Mouse (Mus musculus) bone marrow, adult 2 months (tissue): ENCODE results near the gene Plxna2.

ENCODE experiments used
- CTCF ChIP-seq: fragments of 200-500 bp; IDR thresholded peaks from 2 replicates; pipeline ENCODE4 v1.5.1; 2011; ENCODE audit warnings: low read length, control low read depth; ENCODE audit not compliant: control insufficient read depth, insufficient read depth
- POLR2A ChIP-seq: fragments of 200-500 bp; IDR thresholded peaks from 2 replicates; pipeline ENCODE4 v1.6.1; 2011; ENCODE audit warnings: low read depth, mild to moderate bottlenecking, control low read depth, low read length, borderline replicate concordance; ENCODE audit not compliant: control insufficient read depth

DNA sequence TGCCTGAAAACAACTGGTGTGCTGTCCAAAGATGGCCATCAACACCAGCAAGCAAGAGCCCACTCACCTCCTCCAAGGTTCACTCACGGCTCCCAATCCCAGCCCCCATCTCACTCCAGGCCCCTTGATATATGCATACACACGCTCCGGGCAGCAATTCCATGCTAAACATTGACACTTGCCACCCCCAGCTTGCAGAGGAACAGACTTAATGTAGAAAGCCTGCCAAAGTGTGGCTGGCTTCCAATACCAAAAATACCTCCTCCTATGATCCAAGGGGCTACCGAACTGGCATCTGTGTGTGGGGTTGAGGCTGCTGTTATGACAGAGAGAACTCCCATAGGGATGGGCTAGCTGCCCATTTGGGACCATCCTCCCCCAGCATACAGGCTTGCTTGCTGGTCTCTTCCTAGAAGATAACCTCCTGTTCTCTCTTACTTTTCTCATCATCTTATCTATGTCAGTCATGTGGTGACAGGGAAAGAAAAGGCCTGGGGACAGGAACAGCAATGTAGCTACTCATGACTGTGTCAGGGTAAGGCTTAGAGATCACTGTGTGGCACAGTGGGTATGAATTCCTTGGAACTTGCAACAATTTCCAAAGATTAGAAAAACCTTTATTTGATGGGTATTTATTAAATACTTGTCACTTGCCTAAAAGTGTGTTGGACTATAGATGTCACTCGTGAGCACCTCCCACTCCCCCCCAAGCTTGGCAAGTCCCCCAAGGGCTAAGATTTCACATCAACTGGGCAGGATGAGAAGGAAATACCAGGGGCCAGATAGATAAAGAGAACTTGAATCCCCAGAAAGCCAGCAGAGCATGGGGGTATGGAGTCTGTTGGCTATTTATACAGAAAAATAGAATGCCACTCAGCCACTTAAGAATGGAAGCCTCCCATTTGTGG lies 3.8 kb upstream of the Plxna2 start:
- TF ChIP-seq CTCF, result no peak
- no peak for TF ChIP-seq POLR2A
